Mouse (Mus musculus) erythroblast, adult 5-6 weeks (primary cell): Measurements from ENCODE around the gene Gm8281. TPM values are rescaled to one million over a fixed set of nuclear protein-coding genes. Genes with fewer than 3 reads are reported as not detected.
"Not testable (repeated sequence)": the region's sequence is repeated elsewhere in the genome, so short reads cannot be mapped to it uniquely, and the experiment has no call there.

ENCODE experiments used
- ATAC-seq: replicated peaks from 2 replicates; pipeline ENCODE4 v1.8.0; 2016; ENCODE audit warnings: moderate number of reproducible peaks, mild to moderate bottlenecking, moderate TSS enrichment, inconsistent platforms; ENCODE audit not compliant: poor library complexity, low FRiP score, severe bottlenecking
- total RNA-seq, 2 experiments: library from RNA; stranded (forward) in 1 of 2; stranded (reverse) in 1 of 2; fragments of 150-400 nt in 1 of 2; fragments of 200-764, 138-1000 nt in 1 of 2; gene quantifications; 2 replicates each; pipeline versions ENCODE4 v1.2.3 to v1.2.4; 2015 to 2017; ENCODE audit warnings: low replicate concordance in 2 of 2

Gene Gm8281
- total RNA-seq (2015; ENCODE audit: low replicate concordance): not detected in 2 replicates
- total RNA-seq (2017; ENCODE audit: low replicate concordance): not detected in 2 replicates

DNA sequence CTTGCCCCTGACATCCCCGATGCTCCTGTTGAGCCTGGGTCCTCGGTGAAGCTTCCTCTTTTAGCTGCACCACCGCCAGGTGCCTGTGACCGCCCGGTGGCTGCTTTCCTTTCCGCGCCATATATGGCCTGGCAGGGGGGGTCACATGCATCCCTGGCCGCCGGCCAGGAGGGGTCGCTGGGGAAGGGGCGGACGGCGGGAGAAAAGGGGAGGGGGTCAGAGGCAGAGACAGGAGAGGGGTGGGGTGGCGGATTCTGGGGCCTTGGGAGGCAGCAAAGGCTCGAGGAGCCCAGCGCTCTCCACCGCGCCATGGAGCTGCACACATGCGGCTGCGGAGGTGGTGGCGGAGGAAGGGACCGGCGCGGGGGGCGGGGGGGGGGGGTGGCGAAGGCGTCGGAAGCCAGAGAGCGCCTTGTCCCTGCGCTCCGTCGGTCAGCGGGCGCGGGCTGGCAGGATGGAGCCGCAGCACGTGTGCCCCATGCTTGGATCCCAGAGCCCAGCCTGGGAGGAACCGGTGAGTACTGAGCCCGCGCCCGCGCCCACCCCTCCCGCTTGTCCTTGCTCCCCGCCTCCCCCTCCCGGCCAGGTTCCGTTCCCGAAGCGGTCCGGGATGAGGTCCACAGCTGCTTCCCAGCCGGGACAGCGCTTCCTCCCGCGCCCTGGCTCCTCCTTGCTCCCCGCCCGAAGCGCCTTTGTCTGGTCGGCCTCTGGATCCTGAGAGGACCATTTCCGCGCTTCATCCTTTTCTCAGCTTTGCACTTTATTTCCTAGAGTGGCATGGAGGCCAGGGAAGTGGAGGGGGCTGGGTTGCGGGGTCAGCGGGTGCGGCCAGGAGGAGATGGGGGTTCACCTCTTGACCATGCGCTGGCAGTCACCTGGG lies at the start of gene Gm8281:
Gene Gm8281, plus strand, starts transcription at position 430 of the 880 bp plus-strand sequence.
- ATAC-seq: not testable (repeated sequence)

GRCm38 (mm10) chr14:5050329-5050728 lies 20.5 kb upstream of the Gm8281 start, which contains the start of gene 4930555G01Rik:
Gene 4930555G01Rik, plus strand, starts transcription at chr14:5050629.
- not testable (repeated sequence) for ATAC-seq

DNA sequence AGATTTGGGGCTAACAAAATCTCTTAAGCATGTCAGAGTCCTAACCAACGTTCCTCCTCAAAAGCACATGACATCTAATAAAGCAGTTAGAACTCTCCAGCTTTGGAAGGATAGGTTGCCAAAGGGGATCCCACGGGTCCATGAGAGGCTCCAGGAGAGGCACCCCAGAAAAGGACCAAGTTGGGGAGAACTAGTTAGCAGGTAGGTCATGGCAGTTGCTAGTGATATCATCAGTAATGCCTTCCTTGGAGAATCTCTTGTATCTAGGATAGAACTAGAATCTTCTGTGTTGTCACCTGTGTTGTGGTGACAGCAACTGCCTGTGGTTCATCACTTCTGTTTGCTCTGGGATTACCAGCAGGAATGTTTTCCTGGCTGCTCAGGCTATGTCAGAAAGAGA lies 60.4 kb downstream of the Gm8281 start, which contains the start of gene Gm8279:
Gene Gm8279, plus strand, starts transcription at position 301 of the 400 bp plus-strand sequence.
- not testable (repeated sequence) for ATAC-seq

Other genes with a start within 250 kb of the Gm8281 start
- not detected in 2 replicates for gene Gm3269, start 232.9 kb upstream of the Gm8281 start, total RNA-seq (2015; ENCODE audit: low replicate concordance)
- not detected in 2 replicates for gene Gm3269, start 232.9 kb upstream of the Gm8281 start, total RNA-seq (2017; ENCODE audit: low replicate concordance)
- gene Gm3264, start 215.5 kb upstream of the Gm8281 start, total RNA-seq (2015; ENCODE audit: low replicate concordance): not detected in 2 replicates
- gene Gm3264, start 215.5 kb upstream of the Gm8281 start, total RNA-seq (2017; ENCODE audit: low replicate concordance): not detected in 2 replicates
- gene Gm3278, start 178.6 kb upstream of the Gm8281 start, total RNA-seq (2015; ENCODE audit: low replicate concordance): not detected in 2 replicates
- gene Gm3278, start 178.6 kb upstream of the Gm8281 start, total RNA-seq (2017; ENCODE audit: low replicate concordance): not detected in 2 replicates
- gene Gm8297, start 87.1 kb upstream of the Gm8281 start, total RNA-seq (2015; ENCODE audit: low replicate concordance): not detected in 2 replicates
- gene Gm8297, start 87.1 kb upstream of the Gm8281 start, total RNA-seq (2017; ENCODE audit: low replicate concordance): not detected in 2 replicates
- not detected in 2 replicates for gene Gm3298, start 55.1 kb upstream of the Gm8281 start, total RNA-seq (2015; ENCODE audit: low replicate concordance)
- gene Gm3298, start 55.1 kb upstream of the Gm8281 start, total RNA-seq (2017; ENCODE audit: low replicate concordance): not detected in 2 replicates
- not detected in 2 replicates for gene 4930555G01Rik, start 20.4 kb upstream of the Gm8281 start, total RNA-seq (2015; ENCODE audit: low replicate concordance)
- 0.28 TPM in 1 of 2 replicates, not detected in the other for gene 4930555G01Rik, start 20.4 kb upstream of the Gm8281 start, total RNA-seq (2017; ENCODE audit: low replicate concordance)
- not detected in 2 replicates for gene Gm8279, start 60.5 kb downstream of the Gm8281 start, total RNA-seq (2015; ENCODE audit: low replicate concordance)
- not detected in 2 replicates for gene Gm8279, start 60.5 kb downstream of the Gm8281 start, total RNA-seq (2017; ENCODE audit: low replicate concordance)
- not detected in 2 replicates for gene Gm3317, start 93.5 kb downstream of the Gm8281 start, total RNA-seq (2015; ENCODE audit: low replicate concordance)
- not detected in 2 replicates for gene Gm3317, start 93.5 kb downstream of the Gm8281 start, total RNA-seq (2017; ENCODE audit: low replicate concordance)
- gene Gm8271, start 114.8 kb downstream of the Gm8281 start, total RNA-seq (2015; ENCODE audit: low replicate concordance): not detected in 2 replicates
- not detected in 2 replicates for gene Gm8271, start 114.8 kb downstream of the Gm8281 start, total RNA-seq (2017; ENCODE audit: low replicate concordance)
- gene Gm3526, start 189.5 kb downstream of the Gm8281 start, total RNA-seq (2015; ENCODE audit: low replicate concordance): not detected in 2 replicates
- gene Gm3526, start 189.5 kb downstream of the Gm8281 start, total RNA-seq (2017; ENCODE audit: low replicate concordance): not detected in 2 replicates